Mouse (Mus musculus): ENCODE data around the gene Alg3. TPM values are rescaled to one million over a fixed set of nuclear protein-coding genes. Genes with fewer than 3 reads are reported as not detected.

The Alg3 gene
- polyA plus RNA-seq, 1 experiment from 2014 or later, result 46.1 TPM

- WGBS, result 72% methylated on average over 8 of the region's 8 CpGs
- H3K27ac ChIP-seq (ENCODE audit: low read length), result no peak overlapping the region
- no peak overlapping the region for H3K9ac ChIP-seq (replicated peaks; ENCODE audit: low read depth, low read length)
- H3K4me1 ChIP-seq (ENCODE audit: control insufficient read depth, insufficient read depth, low read length), result no peaks in the 10 kb centered on the region
- no peaks in the 10 kb centered on the region for H3K27me3 ChIP-seq (ENCODE audit: control insufficient read depth, insufficient read depth, low read length)
- no peak overlapping the region for H3K4me2 ChIP-seq (replicated peaks; ENCODE audit: low read depth, low read length)
- no peak overlapping the region for H3K4me3 ChIP-seq (ENCODE audit: low read depth, low read length)
- no peaks in the 10 kb centered on the region for H3K36me3 ChIP-seq (ENCODE audit: control insufficient read depth, insufficient read depth, low read length)
- ATAC-seq (ENCODE audit: insufficient number of reproducible peaks, insufficient read depth, low FRiP score, low read depth), result no peak; the same call in 1 of the 2 replicates
- H3K9me3 ChIP-seq (ENCODE audit: control insufficient read depth, low read depth, low read length), result no peaks in the 10 kb centered on the region
Measured at GRCm38 (mm10) chr16:20637410-20637809, 25.9 kb upstream of the Alg3 start.

- H3K9ac ChIP-seq (replicated peaks; ENCODE audit: low read depth, low read length), result peak within 1 kb of the TSS; percentile 38
- ATAC-seq (ENCODE audit: insufficient number of reproducible peaks, insufficient read depth, low FRiP score, low read depth), result no peak
- no peaks in the 10 kb centered on the region for H3K4me1 ChIP-seq (ENCODE audit: control insufficient read depth, insufficient read depth, low read length)
- H3K27me3 ChIP-seq (ENCODE audit: control insufficient read depth, insufficient read depth, low read length), result 0 out of 2 replicates have a peak, but pooled peaks cover 3% of the 10 kb centered on the region
- no peaks in the 10 kb centered on the region for H3K9me3 ChIP-seq (ENCODE audit: control insufficient read depth, low read depth, low read length)
- H3K27ac ChIP-seq (ENCODE audit: low read length), result no peak within 1 kb of the TSS
- 7% methylated on average over 52 of the region's 54 CpGs for WGBS
- H3K4me3 ChIP-seq (ENCODE audit: low read depth, low read length), result peak within 1 kb of the TSS; percentile 46
- H3K4me2 ChIP-seq (replicated peaks; ENCODE audit: low read depth, low read length), result peak within 1 kb of the TSS; percentile 85
- no peaks in the 10 kb centered on the region for H3K36me3 ChIP-seq (ENCODE audit: control insufficient read depth, insufficient read depth, low read length)
Measured at GRCm38 (mm10) chr16:20629731-20630634, 18.4 kb upstream of the Alg3 start, which contains the start of gene Ece2. Gene Ece2, plus strand, starts transcription at chr16:20629828.

- H3K4me3 ChIP-seq (ENCODE audit: low read depth, low read length), result no peak overlapping the region
- H3K9ac ChIP-seq (replicated peaks; ENCODE audit: low read depth, low read length), result no peak overlapping the region
- H3K4me2 ChIP-seq (replicated peaks; ENCODE audit: low read depth, low read length), result no peak overlapping the region
- H3K36me3 ChIP-seq (ENCODE audit: control insufficient read depth, insufficient read depth, low read length), result no peaks in the 10 kb centered on the region
- no peak overlapping the region for H3K27ac ChIP-seq (ENCODE audit: low read length)
- no peaks in the 10 kb centered on the region for H3K4me1 ChIP-seq (ENCODE audit: control insufficient read depth, insufficient read depth, low read length)
- no peak for ATAC-seq (ENCODE audit: insufficient number of reproducible peaks, insufficient read depth, low FRiP score, low read depth)
- H3K27me3 ChIP-seq (ENCODE audit: control insufficient read depth, insufficient read depth, low read length), result 0 out of 2 replicates have a peak, but pooled peaks cover 3% of the 10 kb centered on the region
- WGBS, result 54% methylated on average over 11 of the region's 11 CpGs
- H3K9me3 ChIP-seq (ENCODE audit: control insufficient read depth, low read depth, low read length), result no peaks in the 10 kb centered on the region
Measured at GRCm38 (mm10) chr16:20628871-20629391, 17.4 kb upstream of the Alg3 start.

GRCm38 (mm10) chr16:20623211-20623610, 11.7 kb upstream of the Alg3 start:
- Histone ChIP-seq H3K9ac (replicated peaks; ENCODE audit: low read depth, low read length) (no peak overlapping the region), H3K4me1 (ENCODE audit: control insufficient read depth, insufficient read depth, low read length) (peaks cover 8% of the 10 kb centered on the region; the same call in 1 of the 2 replicates), H3K4me3 (ENCODE audit: low read depth, low read length) (no peak overlapping the region), H3K27ac (ENCODE audit: low read length) (no peak overlapping the region), H3K4me2 (replicated peaks; ENCODE audit: low read depth, low read length) (no peak overlapping the region), H3K36me3 (ENCODE audit: control insufficient read depth, insufficient read depth, low read length) (no peaks in the 10 kb centered on the region), H3K9me3 (ENCODE audit: control insufficient read depth, low read depth, low read length) (no peaks in the 10 kb centered on the region), H3K27me3 (ENCODE audit: control insufficient read depth, insufficient read depth, low read length) (peaks cover 12% of the 10 kb centered on the region)
- no peak for ATAC-seq (ENCODE audit: insufficient number of reproducible peaks, insufficient read depth, low FRiP score, low read depth)
- WGBS, result 43% methylated on average over 2 of the region's 2 CpGs

- H3K4me2 ChIP-seq (replicated peaks; ENCODE audit: low read depth, low read length), result peak overlapping the region; percentile 98
- 0 out of 2 replicates have a peak overlapping the region, but pooled peaks have one; percentile 52 for H3K27ac ChIP-seq (ENCODE audit: low read length)
- peaks cover 8% of the 10 kb centered on the region; the same call in 1 of the 2 replicates for H3K4me1 ChIP-seq (ENCODE audit: control insufficient read depth, insufficient read depth, low read length)
- no peaks in the 10 kb centered on the region for H3K36me3 ChIP-seq (ENCODE audit: control insufficient read depth, insufficient read depth, low read length)
- H3K4me3 ChIP-seq (ENCODE audit: low read depth, low read length), result peak overlapping the region; percentile 65
- peaks cover 12% of the 10 kb centered on the region for H3K27me3 ChIP-seq (ENCODE audit: control insufficient read depth, insufficient read depth, low read length)
- H3K9ac ChIP-seq (replicated peaks; ENCODE audit: low read depth, low read length), result peak overlapping the region; percentile 53
- under 1% methylated on average over 37 of the region's 37 CpGs for WGBS
- ATAC-seq (ENCODE audit: insufficient number of reproducible peaks, insufficient read depth, low FRiP score, low read depth), result peak; percentile 54
- no peaks in the 10 kb centered on the region for H3K9me3 ChIP-seq (ENCODE audit: control insufficient read depth, low read depth, low read length)
Measured at GRCm38 (mm10) chr16:20621991-20622685, 10.6 kb upstream of the Alg3 start.

DNA sequence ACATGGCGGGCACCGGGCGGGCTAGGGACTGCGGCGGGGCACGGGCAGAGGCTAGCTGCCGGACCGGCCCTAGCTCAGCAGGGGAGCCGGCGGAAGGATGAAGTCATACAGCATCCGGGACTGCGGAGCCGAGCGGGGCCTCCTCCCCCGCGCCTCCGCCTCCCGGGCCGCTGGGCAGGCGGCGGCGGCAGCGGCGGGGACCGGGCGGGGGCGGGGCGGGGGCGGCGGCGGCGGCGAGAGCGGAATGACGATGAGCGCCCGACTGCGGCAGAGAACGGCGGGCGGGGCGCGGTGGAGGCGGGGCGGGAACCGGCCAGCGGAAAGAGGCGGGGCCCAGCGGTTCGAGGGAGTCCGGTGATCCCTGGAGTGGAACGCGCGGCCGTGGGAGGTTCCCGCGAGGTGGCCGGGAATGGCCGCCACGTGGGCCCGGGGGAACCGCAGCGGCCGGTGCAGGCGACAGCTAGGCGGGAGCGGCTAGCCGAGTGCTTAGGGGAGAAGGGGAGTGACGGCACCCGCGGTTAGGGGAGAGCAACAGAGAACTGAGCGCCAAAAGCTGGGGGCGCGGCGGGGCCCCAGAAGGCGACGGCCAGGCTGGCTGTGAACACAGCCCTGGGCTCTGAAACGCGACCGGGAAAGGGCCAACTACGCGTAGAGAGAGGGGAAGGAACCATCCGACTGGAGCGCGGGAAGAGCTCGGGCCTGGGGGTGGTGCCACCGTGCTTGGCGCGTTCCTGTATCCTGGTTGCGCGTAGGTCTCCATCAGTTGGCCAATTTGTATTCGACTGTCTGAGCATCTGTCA, 9.9 kb upstream of the Alg3 start, which contains the start of gene Camk2n2:
Gene Camk2n2, minus strand, starts transcription at position 97 of the 800 bp plus-strand sequence.
- WGBS, result under 1% methylated on average over 82 of the region's 92 CpGs
- ATAC-seq (ENCODE audit: insufficient number of reproducible peaks, insufficient read depth, low FRiP score, low read depth), result peak; percentile 44
- Histone ChIP-seq H3K27me3 (ENCODE audit: control insufficient read depth, insufficient read depth, low read length) (peaks cover 12% of the 10 kb centered on the region), H3K4me1 (ENCODE audit: control insufficient read depth, insufficient read depth, low read length) (peaks cover 8% of the 10 kb centered on the region; the same call in 1 of the 2 replicates), H3K4me3 (ENCODE audit: low read depth, low read length) (peak within 1 kb of the TSS; percentile 65), H3K36me3 (ENCODE audit: control insufficient read depth, insufficient read depth, low read length) (no peaks in the 10 kb centered on the region), H3K9ac (replicated peaks; ENCODE audit: low read depth, low read length) (peak within 1 kb of the TSS; percentile 53), H3K4me2 (replicated peaks; ENCODE audit: low read depth, low read length) (peak within 1 kb of the TSS; percentile 98), H3K27ac (ENCODE audit: low read length) (peak within 1 kb of the TSS; percentile 52; the same call in 1 of the 2 replicates), H3K9me3 (ENCODE audit: control insufficient read depth, low read depth, low read length) (no peaks in the 10 kb centered on the region)

DNA sequence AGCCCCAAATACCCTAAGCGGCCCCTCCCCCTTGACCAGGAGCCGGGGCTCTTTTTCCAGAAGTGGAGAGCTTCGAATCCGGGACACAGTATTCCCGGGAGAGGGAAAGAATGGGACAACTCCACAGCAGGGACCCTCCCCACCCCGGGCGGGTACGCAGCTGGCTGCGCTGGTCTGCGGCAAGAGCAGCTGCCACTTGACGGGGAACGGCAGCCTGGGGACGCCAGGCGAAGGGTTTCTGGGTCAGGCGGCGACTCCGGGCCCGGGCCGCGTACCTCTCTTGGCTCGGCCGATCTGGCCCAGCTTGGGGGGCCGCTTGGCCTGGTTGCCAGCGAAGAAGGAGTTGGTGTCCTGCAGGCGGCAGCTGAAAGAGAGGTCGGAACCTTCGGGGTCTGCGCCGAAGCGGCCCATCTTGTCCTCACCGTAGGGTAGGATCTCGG, 9.2 kb upstream of the Alg3 start:
- under 1% methylated on average over 32 of the region's 32 CpGs for WGBS
- Histone ChIP-seq H3K27me3 (ENCODE audit: control insufficient read depth, insufficient read depth, low read length) (peaks cover 12% of the 10 kb centered on the region), H3K9me3 (ENCODE audit: control insufficient read depth, low read depth, low read length) (no peaks in the 10 kb centered on the region), H3K4me1 (ENCODE audit: control insufficient read depth, insufficient read depth, low read length) (peaks cover 8% of the 10 kb centered on the region; the same call in 1 of the 2 replicates), H3K9ac (replicated peaks; ENCODE audit: low read depth, low read length) (no peak overlapping the region), H3K4me3 (ENCODE audit: low read depth, low read length) (peak overlapping the region; percentile 65), H3K27ac (ENCODE audit: low read length) (no peak overlapping the region), H3K4me2 (replicated peaks; ENCODE audit: low read depth, low read length) (peak overlapping the region; percentile 98), H3K36me3 (ENCODE audit: control insufficient read depth, insufficient read depth, low read length) (no peaks in the 10 kb centered on the region)
- ATAC-seq (ENCODE audit: insufficient number of reproducible peaks, insufficient read depth, low FRiP score, low read depth), result no peak

Measured in stomach, embryonic 14.5 days (tissue).